Mouse (Mus musculus): ENCODE measurements around the gene Pcare. TPM values are rescaled to one million over a fixed set of nuclear protein-coding genes. Genes with fewer than 3 reads are reported as not detected.

The Pcare gene
- polyA plus RNA-seq, 1 experiment from 2014 or later = not detected

DNA sequence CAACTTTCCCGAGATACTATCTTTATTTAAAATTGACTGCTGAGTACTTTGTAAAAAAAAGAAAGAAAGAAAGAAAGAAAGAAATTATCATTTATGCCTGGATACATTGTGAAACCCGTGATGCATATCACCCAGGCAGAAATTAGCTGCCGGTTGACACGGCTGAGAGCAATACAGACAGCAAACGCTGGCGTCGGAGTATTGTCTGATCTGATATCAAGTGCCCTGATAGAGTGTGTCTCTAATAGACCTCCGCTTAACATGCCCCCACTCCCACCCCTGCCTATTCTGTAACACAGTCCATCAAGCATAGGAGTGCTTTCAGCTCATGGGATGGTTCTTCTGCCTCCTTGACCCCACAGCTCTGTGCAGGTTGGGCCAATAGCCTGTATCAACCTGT is 5.1 kb downstream of the Pcare start:
- ATAC-seq (ENCODE audit: insufficient read depth, low FRiP score, low TSS enrichment) (no peak), DNase-seq (ENCODE audit: low spot score) (no peak)
- H3K9ac ChIP-seq (ENCODE audit: low read length) = no peak overlapping the region
- H3K36me3 ChIP-seq (ENCODE audit: control insufficient read depth, insufficient read depth, low read length) = no peaks in the 10 kb centered on the region
- no peaks in the 10 kb centered on the region for H3K9me3 ChIP-seq (ENCODE audit: control insufficient read depth, low read length)
- H3K4me3 ChIP-seq (ENCODE audit: low read depth, low read length) = no peak overlapping the region
- H3K27me3 ChIP-seq (ENCODE audit: control insufficient read depth, insufficient read depth, low read length) = no peaks in the 10 kb centered on the region
- no peak overlapping the region for H3K4me2 ChIP-seq (ENCODE audit: low read depth)
- no peak overlapping the region for H3K27ac ChIP-seq (ENCODE audit: low read depth, low read length)
- no peaks in the 10 kb centered on the region for H3K4me1 ChIP-seq (ENCODE audit: control insufficient read depth, insufficient read depth, low read length)
- 84% methylated on average over 8 of the region's 8 CpGs for WGBS

DNA sequence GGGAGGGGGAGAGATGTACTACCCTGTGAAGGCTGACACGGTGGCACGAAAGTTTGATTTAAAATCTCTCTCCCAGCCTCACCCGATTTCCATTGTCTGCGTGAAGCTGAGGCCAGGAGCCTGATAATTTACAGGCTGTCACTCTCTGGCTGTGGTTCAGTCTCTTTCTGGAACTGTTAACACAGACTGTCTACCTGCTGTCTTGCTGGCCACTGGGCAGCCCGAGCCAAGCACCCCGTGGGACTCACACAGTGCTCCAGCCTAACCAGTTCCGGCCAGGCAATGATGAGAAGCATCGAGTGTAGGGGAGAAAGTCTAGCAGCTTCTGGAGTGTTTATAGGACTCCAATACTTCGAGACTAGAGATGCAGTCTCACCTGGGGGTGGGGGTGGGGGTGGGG is 6.6 kb downstream of the Pcare start:
- no peaks in the 10 kb centered on the region for H3K36me3 ChIP-seq (ENCODE audit: control insufficient read depth, insufficient read depth, low read length)
- no peak for ATAC-seq (ENCODE audit: insufficient read depth, low FRiP score, low TSS enrichment)
- H3K27ac ChIP-seq (ENCODE audit: low read depth, low read length) = no peak overlapping the region
- no peak overlapping the region for H3K4me2 ChIP-seq (ENCODE audit: low read depth)
- no peak for DNase-seq (ENCODE audit: low spot score)
- no peaks in the 10 kb centered on the region for H3K4me1 ChIP-seq (ENCODE audit: control insufficient read depth, insufficient read depth, low read length)
- no peaks in the 10 kb centered on the region for H3K27me3 ChIP-seq (ENCODE audit: control insufficient read depth, insufficient read depth, low read length)
- H3K4me3 ChIP-seq (ENCODE audit: low read depth, low read length) = no peak overlapping the region
- H3K9ac ChIP-seq (ENCODE audit: low read length) = no peak overlapping the region
- WGBS = 60% methylated on average over 9 of the region's 9 CpGs
- H3K9me3 ChIP-seq (ENCODE audit: control insufficient read depth, low read length) = no peaks in the 10 kb centered on the region

DNA sequence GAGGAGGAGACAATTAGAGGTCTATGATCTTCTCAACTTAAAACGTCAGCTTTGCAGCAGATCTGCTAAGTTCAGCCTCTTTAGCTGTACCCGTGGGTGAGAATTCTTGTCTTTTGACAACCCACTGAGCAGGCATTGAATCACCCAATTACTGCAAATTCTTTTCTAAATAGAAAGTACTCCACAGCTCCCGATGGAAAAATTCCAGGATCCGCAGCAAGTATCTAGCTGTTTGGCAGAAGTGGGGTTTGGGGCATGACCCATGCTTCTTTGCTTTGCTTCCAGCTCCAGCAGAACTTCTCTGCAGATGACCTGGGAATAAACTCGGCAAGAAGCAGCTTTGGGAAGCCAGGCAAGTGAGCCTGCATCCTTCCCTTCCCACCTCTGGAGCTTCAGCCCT is 9.8 kb downstream of the Pcare start:
- WGBS = 42% methylated on average over 5 of the region's 5 CpGs
- H3K9ac ChIP-seq (ENCODE audit: low read length) = no peak overlapping the region
- H3K27me3 ChIP-seq (ENCODE audit: control insufficient read depth, insufficient read depth, low read length) = no peaks in the 10 kb centered on the region
- no peaks in the 10 kb centered on the region for H3K36me3 ChIP-seq (ENCODE audit: control insufficient read depth, insufficient read depth, low read length)
- H3K4me1 ChIP-seq (ENCODE audit: control insufficient read depth, insufficient read depth, low read length) = no peaks in the 10 kb centered on the region
- ATAC-seq (ENCODE audit: insufficient read depth, low FRiP score, low TSS enrichment) (no peak), DNase-seq (ENCODE audit: low spot score) (no peak)
- no peak overlapping the region for H3K4me3 ChIP-seq (ENCODE audit: low read depth, low read length)
- H3K9me3 ChIP-seq (ENCODE audit: control insufficient read depth, low read length) = no peaks in the 10 kb centered on the region
- no peak overlapping the region for H3K4me2 ChIP-seq (ENCODE audit: low read depth)
- H3K27ac ChIP-seq (ENCODE audit: low read depth, low read length) = no peak overlapping the region

DNA sequence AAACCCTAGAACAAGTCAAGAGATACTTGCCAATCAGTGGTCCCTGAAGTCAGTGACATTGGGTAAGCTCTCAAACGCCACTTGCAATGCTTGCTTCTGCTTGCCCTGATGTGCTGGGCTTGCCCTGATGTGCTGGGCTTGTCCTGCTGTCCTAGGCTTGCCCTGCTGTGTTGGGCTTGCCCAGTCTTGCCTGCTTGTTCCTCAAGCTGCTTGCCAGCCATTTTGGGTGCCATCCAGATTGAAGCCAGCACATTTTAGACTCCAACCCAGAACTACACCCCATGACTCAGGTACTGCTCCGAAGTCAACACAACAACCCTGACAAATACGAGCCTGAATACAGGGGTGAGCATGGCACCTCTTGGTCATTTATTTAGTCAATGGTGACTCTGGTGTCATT is 10.5 kb downstream of the Pcare start:
- 84% methylated on average over 3 of the region's 3 CpGs for WGBS
- no peak overlapping the region for H3K4me3 ChIP-seq (ENCODE audit: low read depth, low read length)
- no peaks in the 10 kb centered on the region for H3K36me3 ChIP-seq (ENCODE audit: control insufficient read depth, insufficient read depth, low read length)
- no peak overlapping the region for H3K9ac ChIP-seq (ENCODE audit: low read length)
- H3K27me3 ChIP-seq (ENCODE audit: control insufficient read depth, insufficient read depth, low read length) = no peaks in the 10 kb centered on the region
- DNase-seq (ENCODE audit: low spot score) (no peak), ATAC-seq (ENCODE audit: insufficient read depth, low FRiP score, low TSS enrichment) (no peak)
- H3K27ac ChIP-seq (ENCODE audit: low read depth, low read length) = no peak overlapping the region
- no peaks in the 10 kb centered on the region for H3K9me3 ChIP-seq (ENCODE audit: control insufficient read depth, low read length)
- H3K4me1 ChIP-seq (ENCODE audit: control insufficient read depth, insufficient read depth, low read length) = no peaks in the 10 kb centered on the region
- H3K4me2 ChIP-seq (ENCODE audit: low read depth) = no peak overlapping the region

DNA sequence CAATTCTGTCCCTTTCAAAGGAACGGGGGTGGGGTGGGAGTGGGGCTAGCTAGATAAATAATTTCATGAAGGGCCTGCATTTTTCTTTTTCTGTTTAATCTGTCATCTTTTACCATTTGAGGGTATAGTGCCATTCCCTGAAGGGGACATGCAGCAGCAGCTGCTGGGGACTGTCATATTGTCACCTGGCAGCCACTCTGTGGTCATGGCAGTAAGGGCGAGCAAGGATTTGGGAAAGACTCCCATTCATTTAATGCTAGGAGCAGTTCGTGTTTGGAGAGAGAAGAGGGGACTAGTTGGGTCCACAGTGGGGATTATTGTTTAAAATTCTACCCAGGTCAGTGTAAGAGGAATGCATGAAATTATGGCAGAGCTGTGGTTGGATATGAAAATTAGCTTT is 16.3 kb downstream of the Pcare start:
- Histone ChIP-seq H3K4me3 (ENCODE audit: low read depth, low read length) (no peak overlapping the region), H3K36me3 (ENCODE audit: control insufficient read depth, insufficient read depth, low read length) (no peaks in the 10 kb centered on the region), H3K9ac (ENCODE audit: low read length) (no peak overlapping the region), H3K27me3 (ENCODE audit: control insufficient read depth, insufficient read depth, low read length) (no peaks in the 10 kb centered on the region), H3K4me1 (ENCODE audit: control insufficient read depth, insufficient read depth, low read length) (no peaks in the 10 kb centered on the region), H3K27ac (ENCODE audit: low read depth, low read length) (no peak overlapping the region), H3K4me2 (ENCODE audit: low read depth) (no peak overlapping the region), H3K9me3 (ENCODE audit: control insufficient read depth, low read length) (no peaks in the 10 kb centered on the region)
- DNase-seq (ENCODE audit: low spot score) = no peak
- WGBS = 75% methylated on average over 3 of the region's 3 CpGs
- no peak for ATAC-seq (ENCODE audit: insufficient read depth, low FRiP score, low TSS enrichment)

DNA sequence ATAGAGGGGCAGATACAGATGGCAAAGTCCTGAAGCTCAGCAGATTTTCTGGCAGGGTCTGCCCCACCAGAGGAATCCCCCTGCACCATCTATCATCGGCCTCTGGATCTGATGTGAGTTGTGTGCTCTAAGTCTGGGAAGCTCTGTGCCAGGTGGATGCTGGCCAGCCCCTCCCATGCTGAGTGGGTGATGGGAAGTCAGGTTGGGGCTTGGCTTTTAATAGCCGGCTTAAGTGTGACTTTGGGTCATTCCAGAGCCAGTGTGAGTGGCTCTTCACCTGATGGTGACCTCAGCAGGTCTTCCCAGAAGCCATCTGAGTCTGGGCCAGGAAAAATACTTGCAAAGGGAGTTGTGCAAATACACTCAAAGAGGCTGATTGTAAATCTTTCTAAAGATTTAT is 22.0 kb downstream of the Pcare start:
- H3K36me3 ChIP-seq (ENCODE audit: control insufficient read depth, insufficient read depth, low read length) = no peaks in the 10 kb centered on the region
- H3K4me3 ChIP-seq (ENCODE audit: low read depth, low read length) = no peak overlapping the region
- no peaks in the 10 kb centered on the region for H3K4me1 ChIP-seq (ENCODE audit: control insufficient read depth, insufficient read depth, low read length)
- ATAC-seq (ENCODE audit: insufficient read depth, low FRiP score, low TSS enrichment) (no peak), DNase-seq (ENCODE audit: low spot score) (no peak)
- no peaks in the 10 kb centered on the region for H3K9me3 ChIP-seq (ENCODE audit: control insufficient read depth, low read length)
- H3K4me2 ChIP-seq (ENCODE audit: low read depth) = no peak overlapping the region
- H3K9ac ChIP-seq (ENCODE audit: low read length) = no peak overlapping the region
- no peak overlapping the region for H3K27ac ChIP-seq (ENCODE audit: low read depth, low read length)
- 85% methylated on average over 2 of the region's 2 CpGs for WGBS
- no peaks in the 10 kb centered on the region for H3K27me3 ChIP-seq (ENCODE audit: control insufficient read depth, insufficient read depth, low read length)

DNA sequence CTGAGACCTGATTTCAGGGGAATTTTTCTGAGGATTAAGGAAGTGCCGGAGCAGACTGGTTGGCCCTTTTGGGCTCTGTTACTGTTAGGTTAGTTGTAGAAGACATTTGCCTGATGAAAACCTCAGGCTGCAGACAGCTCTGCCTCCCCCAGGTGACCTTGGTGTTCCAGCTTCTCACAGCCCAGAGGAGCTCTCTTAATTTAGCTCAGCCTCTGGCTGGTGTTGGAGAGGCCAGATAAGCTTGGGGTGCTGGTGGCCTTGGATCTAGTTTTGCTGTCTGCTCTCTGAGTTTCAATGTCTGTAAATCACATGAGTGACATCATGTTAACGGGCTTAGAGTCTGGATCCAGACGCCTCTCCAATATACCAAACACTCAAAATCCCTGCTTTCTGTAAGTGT is 31.7 kb downstream of the Pcare start:
- Histone ChIP-seq H3K9ac (ENCODE audit: low read length) (no peak overlapping the region), H3K4me1 (ENCODE audit: control insufficient read depth, insufficient read depth, low read length) (no peaks in the 10 kb centered on the region), H3K9me3 (ENCODE audit: control insufficient read depth, low read length) (no peaks in the 10 kb centered on the region), H3K36me3 (ENCODE audit: control insufficient read depth, insufficient read depth, low read length) (no peaks in the 10 kb centered on the region), H3K4me2 (ENCODE audit: low read depth) (no peak overlapping the region), H3K27me3 (ENCODE audit: control insufficient read depth, insufficient read depth, low read length) (no peaks in the 10 kb centered on the region), H3K27ac (ENCODE audit: low read depth, low read length) (no peak overlapping the region), H3K4me3 (ENCODE audit: low read depth, low read length) (no peak overlapping the region)
- DNase-seq (ENCODE audit: low spot score) = no peak
- WGBS = 75% methylated on average over 3 of the region's 3 CpGs
- no peak for ATAC-seq (ENCODE audit: insufficient read depth, low FRiP score, low TSS enrichment)

DNA sequence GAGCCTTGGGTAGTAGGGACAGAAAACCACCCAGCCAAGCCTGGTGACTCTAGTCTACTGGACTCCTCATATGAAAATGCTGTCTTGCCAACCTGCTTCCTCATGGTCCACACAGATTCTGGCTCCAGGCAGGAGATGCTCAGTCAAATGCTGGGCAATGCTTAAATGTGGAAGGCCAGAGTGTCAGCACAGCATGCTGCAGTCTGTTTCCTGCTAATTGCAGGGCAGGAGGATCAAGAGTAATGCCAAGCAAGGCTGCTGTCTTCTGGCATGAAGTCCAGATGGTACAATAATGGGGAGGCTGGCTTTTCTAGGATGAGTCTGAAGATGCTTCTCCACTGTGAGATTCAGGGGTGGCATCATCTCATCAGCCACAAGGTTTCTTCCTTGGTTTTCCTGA is 32.3 kb downstream of the Pcare start:
- no peaks in the 10 kb centered on the region for H3K36me3 ChIP-seq (ENCODE audit: control insufficient read depth, insufficient read depth, low read length)
- H3K4me1 ChIP-seq (ENCODE audit: control insufficient read depth, insufficient read depth, low read length) = no peaks in the 10 kb centered on the region
- H3K9ac ChIP-seq (ENCODE audit: low read length) = no peak overlapping the region
- H3K27me3 ChIP-seq (ENCODE audit: control insufficient read depth, insufficient read depth, low read length) = no peaks in the 10 kb centered on the region
- no peak for ATAC-seq (ENCODE audit: insufficient read depth, low FRiP score, low TSS enrichment)
- DNase-seq (ENCODE audit: low spot score) = no peak
- H3K4me2 ChIP-seq (ENCODE audit: low read depth) = no peak overlapping the region
- no peaks in the 10 kb centered on the region for H3K9me3 ChIP-seq (ENCODE audit: control insufficient read depth, low read length)
- no peak overlapping the region for H3K27ac ChIP-seq (ENCODE audit: low read depth, low read length)
- H3K4me3 ChIP-seq (ENCODE audit: low read depth, low read length) = no peak overlapping the region

DNA sequence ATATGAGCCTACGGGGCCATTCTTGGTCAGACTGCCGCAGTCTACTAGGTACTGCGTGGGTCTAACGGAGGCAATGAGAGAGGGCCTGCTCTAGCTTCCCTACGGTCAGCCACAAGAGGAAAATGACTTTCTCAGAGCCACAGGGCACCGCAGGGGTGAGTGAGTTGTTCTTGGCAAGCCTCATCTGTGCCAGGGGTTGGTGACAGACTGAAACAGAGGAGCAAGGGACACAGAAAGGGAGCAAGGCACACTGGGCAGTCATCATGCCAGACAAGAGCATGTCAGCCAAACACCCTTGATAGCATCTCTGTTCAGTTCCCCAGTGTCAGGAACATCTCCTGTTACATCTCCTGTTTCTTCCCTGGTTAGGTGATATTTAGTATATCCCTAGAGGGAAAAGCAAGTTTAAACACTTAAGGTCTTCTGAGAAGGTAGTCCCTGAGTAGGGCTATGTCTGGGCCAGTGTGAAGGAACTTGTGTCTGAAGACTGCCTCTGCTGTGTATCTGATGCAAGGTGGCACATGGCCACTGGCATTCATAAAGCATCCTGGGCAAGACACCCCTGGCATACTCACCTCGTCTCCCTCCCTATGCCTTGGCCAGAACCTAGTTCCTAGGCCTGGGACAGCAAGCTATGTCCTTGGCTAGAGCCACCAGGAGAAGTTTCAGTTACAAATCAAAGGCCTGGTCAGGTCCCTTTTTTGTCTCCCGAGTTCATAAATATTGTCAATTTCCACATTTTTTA is 34.6 kb downstream of the Pcare start:
- no peak overlapping the region for H3K27ac ChIP-seq (ENCODE audit: low read depth, low read length)
- H3K36me3 ChIP-seq (ENCODE audit: control insufficient read depth, insufficient read depth, low read length) = no peaks in the 10 kb centered on the region
- H3K9ac ChIP-seq (ENCODE audit: low read length) = no peak overlapping the region
- ATAC-seq (ENCODE audit: insufficient read depth, low FRiP score, low TSS enrichment) = no peak
- peak; percentile 2 for DNase-seq (ENCODE audit: low spot score)
- no peaks in the 10 kb centered on the region for H3K4me1 ChIP-seq (ENCODE audit: control insufficient read depth, insufficient read depth, low read length)
- no peak overlapping the region for H3K4me2 ChIP-seq (ENCODE audit: low read depth)
- H3K9me3 ChIP-seq (ENCODE audit: control insufficient read depth, low read length) = no peaks in the 10 kb centered on the region
- 85% methylated on average over 8 of the region's 8 CpGs for WGBS
- no peaks in the 10 kb centered on the region for H3K27me3 ChIP-seq (ENCODE audit: control insufficient read depth, insufficient read depth, low read length)
- no peak overlapping the region for H3K4me3 ChIP-seq (ENCODE audit: low read depth, low read length)

Measured in neural tube, embryonic 11.5 days (tissue).